Mouse (Mus musculus) myocyte (in vitro differentiated cells): Measurements from ENCODE around the gene Acot12. TPM values are rescaled to one million over a fixed set of nuclear protein-coding genes. Genes with fewer than 3 reads are reported as not detected.

Experiments
- H3K27me3 ChIP-seq: one replicate; pipeline ENCODE4 v1.6.1; 2011; ENCODE audit not compliant: control insufficient read depth, insufficient read depth, insufficient read length
- H3K36me3 ChIP-seq: one replicate; pipeline ENCODE4 v1.6.1; 2011; ENCODE audit not compliant: control insufficient read depth, insufficient read depth
- H3K4me2 ChIP-seq: one replicate; pipeline ENCODE4 v1.6.1; 2011; ENCODE audit warnings: low read depth, control low read depth
- H3K4me3 ChIP-seq: one replicate; pipeline ENCODE4 v1.5.1; 2011; ENCODE audit warnings: mild to moderate bottlenecking, control low read depth, moderate library complexity
- H3K79me2 ChIP-seq: one replicate; pipeline ENCODE4 v1.6.1; 2011; ENCODE audit not compliant: control insufficient read depth, insufficient read depth
- H3ac ChIP-seq: one replicate; pipeline ENCODE4 v1.6.1; 2011; ENCODE audit not compliant: control insufficient read depth, insufficient read length
- CEBPB ChIP-seq: IDR thresholded peaks from 2 replicates; pipeline ENCODE4 v1.6.1; 2011; ENCODE audit warnings: mild to moderate bottlenecking, moderate library complexity; ENCODE audit not compliant: poor library complexity, insufficient read depth, severe bottlenecking
- E2F4 ChIP-seq: IDR thresholded peaks from one replicate; pipeline ENCODE4 v1.6.1; 2011; ENCODE audit warnings: mild to moderate bottlenecking, control low read depth, moderate library complexity; ENCODE audit not compliant: insufficient read depth
- MAX ChIP-seq: IDR thresholded peaks from one replicate; pipeline ENCODE4 v1.6.1; 2011; ENCODE audit warnings: low read depth, mild to moderate bottlenecking, control low read depth
- MYOD1 ChIP-seq, 3 experiments: IDR thresholded peaks; one replicate each; pipeline ENCODE4 v1.6.1; 2011; ENCODE audit warnings: control low read depth in 2 of 3, low read depth in 2 of 3, mild to moderate bottlenecking in 2 of 3, moderate library complexity in 1 of 3; ENCODE audit not compliant: insufficient read length in 2 of 3, control insufficient read depth in 1 of 3
- MYOG ChIP-seq, 3 experiments: IDR thresholded peaks; one replicate each; pipeline ENCODE4 v1.6.1; 2011; ENCODE audit warnings: control low read depth in 2 of 3, low read depth in 2 of 3, mild to moderate bottlenecking in 2 of 3; ENCODE audit not compliant: insufficient read length in 2 of 3, control insufficient read depth in 1 of 3, insufficient read depth in 1 of 3
- POLR2A ChIP-seq: IDR thresholded peaks from one replicate; pipeline ENCODE4 v1.6.1; 2011; ENCODE audit warnings: low read depth, mild to moderate bottlenecking, control low read depth, moderate library complexity; ENCODE audit not compliant: insufficient read length
- POLR2AphosphoS2 ChIP-seq: IDR thresholded peaks from one replicate; pipeline ENCODE4 v1.6.1; 2011; ENCODE audit warnings: low read depth, control low read depth; ENCODE audit not compliant: insufficient read length
- REST ChIP-seq: IDR thresholded peaks from one replicate; pipeline ENCODE4 v1.6.1; 2011; ENCODE audit warnings: mild to moderate bottlenecking, control low read depth, moderate library complexity; ENCODE audit not compliant: insufficient read depth, insufficient read length
- SRF ChIP-seq: IDR thresholded peaks from one replicate; pipeline ENCODE4 v1.6.1; 2011; ENCODE audit warnings: low read depth; ENCODE audit not compliant: control insufficient read depth, insufficient read length
- TCF12 ChIP-seq: IDR thresholded peaks from one replicate; pipeline ENCODE4 v1.6.1; 2011; ENCODE audit warnings: mild to moderate bottlenecking, control low read depth; ENCODE audit not compliant: poor library complexity, insufficient read depth, severe bottlenecking
- TCF3 ChIP-seq: IDR thresholded peaks from one replicate; pipeline ENCODE4 v1.6.1; 2011; ENCODE audit warnings: low read depth, control low read depth; ENCODE audit not compliant: insufficient read length
- USF1 ChIP-seq: IDR thresholded peaks from one replicate; pipeline ENCODE4 v1.6.1; 2011; ENCODE audit warnings: low read depth, mild to moderate bottlenecking, control low read depth, moderate library complexity
- polyA plus RNA-seq: library from polyadenylated mRNA; unstranded; fragments of >200 nt; fragmentation: generic; extraction: Trizol; gene quantifications from one replicate; pipeline ENCODE4 v1.2.1, GENCODE M21; 2012; ENCODE audit warnings: missing spikeins

Acot12 gene
- polyA plus RNA-seq, 1 experiment: 0.13 TPM

DNA sequence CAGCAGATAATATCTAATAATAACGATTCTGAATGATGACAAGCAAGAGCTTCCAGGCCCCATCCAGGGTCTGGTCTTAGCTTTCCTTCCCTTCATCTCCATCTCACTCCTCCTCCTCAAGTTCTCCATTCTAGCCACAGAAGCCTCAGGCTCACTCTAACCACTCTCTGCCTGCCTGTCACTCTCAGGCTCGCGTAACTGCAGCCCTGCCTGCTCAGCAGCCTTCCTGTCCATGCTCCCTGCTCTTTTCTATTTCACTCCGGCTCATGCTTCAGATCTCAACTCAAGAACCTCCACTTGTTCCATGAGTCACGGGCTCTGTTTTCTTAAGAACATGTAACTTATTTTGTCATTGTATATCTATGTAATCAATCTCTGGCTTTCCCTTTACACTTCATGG is 5.2 kb downstream of the Acot12 start:
- Histone ChIP-seq H3ac (no peak overlapping the region), H3K79me2 (no peaks in the 10 kb centered on the region), H3K4me2 (no peak overlapping the region), H3K36me3 (no peaks in the 10 kb centered on the region), H3K4me3 (no peak overlapping the region), H3K27me3 (no peaks in the 10 kb centered on the region)
- no peak for TF ChIP-seq USF1
- TF ChIP-seq TCF12: no peak
- TF ChIP-seq E2F4: no peak
- no peak for TF ChIP-seq POLR2A
- TF ChIP-seq REST: no peak

- Histone ChIP-seq H3ac (no peak overlapping the region), H3K4me2 (no peak overlapping the region), H3K36me3 (no peaks in the 10 kb centered on the region), H3K4me3 (no peak overlapping the region), H3K27me3 (no peaks in the 10 kb centered on the region), H3K79me2 (no peaks in the 10 kb centered on the region)
- TF ChIP-seq MYOD1 (IDR thresholded peaks at IDR 0.05; ENCODE audit: control insufficient read depth in 1 of 3, insufficient read length in 2 of 3, low read depth in 2 of 3) (no peak), USF1 (no peak), POLR2A (no peak), REST (no peak), POLR2AphosphoS2 (no peak), CEBPB (no peak), MAX (no peak), SRF (no peak), E2F4 (no peak)
Measured at GRCm38 (mm10) chr13:91748401-91748800, 7.1 kb downstream of the Acot12 start.

- Histone ChIP-seq H3K27me3 (no peaks in the 10 kb centered on the region), H3K4me3 (no peak overlapping the region), H3K36me3 (no peaks in the 10 kb centered on the region), H3K79me2 (no peaks in the 10 kb centered on the region), H3K4me2 (no peak overlapping the region), H3ac (no peak overlapping the region)
- TF ChIP-seq REST (no peak), POLR2AphosphoS2 (no peak), USF1 (no peak)
Measured at GRCm38 (mm10) chr13:91749981-91750380, 8.7 kb downstream of the Acot12 start.

DNA sequence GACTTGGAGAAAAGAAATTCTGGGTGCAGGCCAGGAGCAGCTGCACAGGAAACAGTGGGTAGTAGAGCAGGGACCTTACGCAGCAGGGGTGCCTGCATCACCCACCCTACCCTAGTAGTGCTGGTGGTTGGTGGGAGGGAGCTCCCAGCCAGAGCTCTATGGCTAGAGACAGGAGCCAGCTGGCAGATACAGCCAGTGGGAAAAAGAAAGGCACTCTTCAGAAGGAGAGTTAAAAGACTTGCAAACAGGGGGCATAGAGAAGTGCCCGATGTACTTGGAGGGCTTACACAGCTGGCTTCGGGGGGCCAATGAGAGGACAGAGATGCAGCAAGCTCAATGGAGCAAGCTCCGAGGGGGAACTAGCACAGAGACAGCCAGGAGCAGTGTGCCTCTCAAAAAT is 12.4 kb downstream of the Acot12 start:
- Histone ChIP-seq H3ac (no peak overlapping the region), H3K4me3 (no peak overlapping the region), H3K79me2 (no peaks in the 10 kb centered on the region), H3K27me3 (no peaks in the 10 kb centered on the region), H3K4me2 (peak overlapping the region; percentile 7), H3K36me3 (no peaks in the 10 kb centered on the region)
- TF ChIP-seq MYOG (IDR thresholded peaks at IDR 0.05; ENCODE audit: control insufficient read depth in 1 of 3, insufficient read depth in 1 of 3, insufficient read length in 2 of 3, low read depth in 2 of 3): peak in 2 of 3 experiments; percentile 30 to 40
- no peak for TF ChIP-seq TCF3
- TF ChIP-seq TCF12: no peak
- TF ChIP-seq POLR2A: no peak
- no peak for TF ChIP-seq USF1
- peak in 2 of 3 experiments; percentile 73 to 81 for TF ChIP-seq MYOD1 (IDR thresholded peaks at IDR 0.05; ENCODE audit: control insufficient read depth in 1 of 3, insufficient read length in 2 of 3, low read depth in 2 of 3)

DNA sequence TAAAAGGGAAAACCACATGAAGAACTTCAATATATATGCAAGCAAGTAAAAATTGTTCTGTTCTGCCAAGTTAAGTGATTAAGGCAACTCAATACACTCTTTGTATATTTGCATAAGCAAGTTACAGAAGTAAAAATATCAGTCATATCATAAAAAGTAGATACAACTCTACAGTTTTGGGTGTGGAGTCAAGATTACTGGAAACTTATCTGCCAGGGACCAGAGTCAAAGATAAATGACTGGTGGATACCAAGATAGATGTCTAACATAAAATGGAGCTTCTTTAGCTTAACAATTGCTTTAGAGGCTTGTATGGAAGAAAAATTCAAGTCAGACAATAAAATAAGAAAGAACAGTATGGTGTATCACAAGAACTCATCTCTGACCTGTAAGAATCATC is 13.4 kb downstream of the Acot12 start:
- no peaks in the 10 kb centered on the region for H3K36me3 ChIP-seq
- no peaks in the 10 kb centered on the region for H3K79me2 ChIP-seq
- H3K4me3 ChIP-seq: no peak overlapping the region
- H3K27me3 ChIP-seq: no peaks in the 10 kb centered on the region
- no peak overlapping the region for H3ac ChIP-seq
- H3K4me2 ChIP-seq: no peak overlapping the region
- TF ChIP-seq REST (no peak), TCF12 (no peak), POLR2A (no peak), SRF (no peak), E2F4 (no peak), POLR2AphosphoS2 (no peak), USF1 (no peak), MAX (no peak), CEBPB (no peak), MYOD1 (IDR thresholded peaks at IDR 0.05; ENCODE audit: control insufficient read depth in 1 of 3, insufficient read length in 2 of 3, low read depth in 2 of 3) (no peak), TCF3 (no peak), MYOG (IDR thresholded peaks at IDR 0.05; ENCODE audit: control insufficient read depth in 1 of 3, insufficient read depth in 1 of 3, insufficient read length in 2 of 3, low read depth in 2 of 3) (no peak)
